Mouse (Mus musculus) E14TG2a.4 (cell line): ENCODE measurements at regions not wholly inside any gene's neighbourhood (a gene's known extent, or its start where the extent isn't known, plus 50 kb on each side); places are given as distances from the start of the nearest gene placed in this dataset.

ENCODE experiments used
- H3K27me3 ChIP-seq: 2 replicates; pipeline ENCODE4 v1.6.1; 2014; ENCODE audit warnings: low read length, control low read depth; ENCODE audit not compliant: insufficient read depth
- H3K36me3 ChIP-seq: 2 replicates; pipeline ENCODE4 v1.6.1; 2014; ENCODE audit warnings: low read length, control low read depth; ENCODE audit not compliant: insufficient read depth
- H3K4me1 ChIP-seq: replicated peaks from 2 replicates; pipeline ENCODE4 v1.6.1; 2014; ENCODE audit warnings: low read depth, low read length, control low read depth
- H3K4me3 ChIP-seq: replicated peaks from 2 replicates; pipeline ENCODE4 v1.5.1; 2014; ENCODE audit warnings: mild to moderate bottlenecking, low read length
- H3K9me3 ChIP-seq: 2 replicates; pipeline ENCODE4 v1.6.1; 2014; ENCODE audit warnings: low read length, control low read depth
- CTCF ChIP-seq: conservative IDR thresholded peaks from 2 replicates; pipeline ENCODE4 v1.5.1; 2014; ENCODE audit warnings: low read length
- NANOG ChIP-seq: IDR thresholded peaks from 2 replicates; pipeline ENCODE4 v1.6.1; 2014; ENCODE audit warnings: borderline replicate concordance, low read length, mixed read lengths
- POU5F1 ChIP-seq: IDR thresholded peaks from 2 replicates; pipeline ENCODE4 v1.6.1; 2014; ENCODE audit warnings: low read length, borderline replicate concordance

- H3K4me3 ChIP-seq, result no peak overlapping the region
Measured at GRCm38 (mm10) chr3:37975194-37975756, 251.0 kb upstream of the Gm5148 start.

GRCm38 (mm10) chr3:37972931-37973330 lies 248.6 kb upstream of the Gm5148 start:
- Histone ChIP-seq H3K36me3 (no peaks in the 10 kb centered on the region), H3K27me3 (peaks cover 9% of the 10 kb centered on the region), H3K4me1 (peaks cover 22% of the 10 kb centered on the region), H3K9me3 (no peaks in the 10 kb centered on the region), H3K4me3 (no peak overlapping the region)
- TF ChIP-seq NANOG (no peak), POU5F1 (no peak), CTCF (no peak)

More at GRCm38 (mm10) chr3:37975194-37975756, 251.0 kb upstream of the Gm5148 start:
- no peaks in the 10 kb centered on the region for H3K9me3 ChIP-seq
- H3K4me1 ChIP-seq, result peaks cover 29% of the 10 kb centered on the region
- H3K36me3 ChIP-seq, result no peaks in the 10 kb centered on the region
- H3K27me3 ChIP-seq, result peaks cover 9% of the 10 kb centered on the region
- TF ChIP-seq POU5F1 (no peak), NANOG (peak; percentile 87)

GRCm38 (mm10) chr3:37971240-37971639 lies 246.9 kb upstream of the Gm5148 start:
- no peaks in the 10 kb centered on the region for H3K9me3 ChIP-seq
- H3K4me1 ChIP-seq, result peaks cover 15% of the 10 kb centered on the region
- TF ChIP-seq CTCF (no peak), POU5F1 (no peak), NANOG (no peak)
- H3K27me3 ChIP-seq, result peaks cover 5% of the 10 kb centered on the region
- no peak overlapping the region for H3K4me3 ChIP-seq
- no peaks in the 10 kb centered on the region for H3K36me3 ChIP-seq

GRCm38 (mm10) chr3:37968654-37969053 lies 244.4 kb upstream of the Gm5148 start:
- H3K4me1 ChIP-seq, result no peaks in the 10 kb centered on the region; the same call in 1 of the 2 replicates
- H3K4me3 ChIP-seq, result no peak overlapping the region
- H3K9me3 ChIP-seq, result no peaks in the 10 kb centered on the region
- no peaks in the 10 kb centered on the region for H3K36me3 ChIP-seq
- H3K27me3 ChIP-seq, result peaks cover 2% of the 10 kb centered on the region; the same call in 1 of the 2 replicates
- TF ChIP-seq POU5F1, result no peak
- TF ChIP-seq NANOG, result no peak
- TF ChIP-seq CTCF, result no peak

- Histone ChIP-seq H3K27me3 (no peaks in the 10 kb centered on the region), H3K4me1 (no peaks in the 10 kb centered on the region; the same call in 1 of the 2 replicates), H3K9me3 (no peaks in the 10 kb centered on the region), H3K4me3 (no peak overlapping the region), H3K36me3 (no peaks in the 10 kb centered on the region)
- TF ChIP-seq POU5F1 (no peak), NANOG (no peak), CTCF (no peak)
Measured at GRCm38 (mm10) chr3:37965221-37965620, 240.9 kb upstream of the Gm5148 start.

- Histone ChIP-seq H3K27me3 (no peaks in the 10 kb centered on the region), H3K4me1 (no peaks in the 10 kb centered on the region; the same call in 1 of the 2 replicates), H3K9me3 (no peaks in the 10 kb centered on the region), H3K4me3 (no peak overlapping the region), H3K36me3 (no peaks in the 10 kb centered on the region)
- TF ChIP-seq POU5F1 (no peak), NANOG (no peak), CTCF (no peak)
Measured at GRCm38 (mm10) chr3:37964083-37964482, 239.8 kb upstream of the Gm5148 start.

- no peaks in the 10 kb centered on the region for H3K27me3 ChIP-seq
- TF ChIP-seq POU5F1, result no peak
- TF ChIP-seq NANOG, result no peak
- no peak for TF ChIP-seq CTCF
- H3K4me3 ChIP-seq, result no peak overlapping the region
- H3K36me3 ChIP-seq, result no peaks in the 10 kb centered on the region
- H3K4me1 ChIP-seq, result peaks cover 11% of the 10 kb centered on the region
- H3K9me3 ChIP-seq, result no peaks in the 10 kb centered on the region
Measured at GRCm38 (mm10) chr3:37962811-37963210, 238.5 kb upstream of the Gm5148 start.

- Histone ChIP-seq H3K4me1 (peaks cover 12% of the 10 kb centered on the region), H3K36me3 (no peaks in the 10 kb centered on the region), H3K27me3 (no peaks in the 10 kb centered on the region), H3K9me3 (no peaks in the 10 kb centered on the region), H3K4me3 (no peak overlapping the region)
- TF ChIP-seq CTCF, result no peak
- TF ChIP-seq POU5F1, result no peak
- TF ChIP-seq NANOG, result no peak
Measured at GRCm38 (mm10) chr3:37962043-37962810, 237.9 kb upstream of the Gm5148 start.
